Mouse (Mus musculus) left cerebral cortex, adult 6 months (tissue): ENCODE measurements around the gene Naa20. TPM values are rescaled to one million over a fixed set of nuclear protein-coding genes. Genes with fewer than 3 reads are reported as not detected.

Experiments used
- long read RNA-seq, 2 experiments: library from polyadenylated mRNA; unstranded; transcript quantifications; one replicate each; pipeline ENCODE4 v2.0.0; 2019 to 2020
- polyA plus RNA-seq: library from polyadenylated mRNA; unstranded; fragments of <200 nt; fragmentation: Nextera tagmentation; gene quantifications from 2 replicates; pipeline ENCODE4 v1.2.3, GENCODE M21; 2021

Gene Naa20
- polyA plus RNA-seq, result 141 and 169 TPM in 2 replicates
- long read RNA-seq, experiment 1, transcript Naa20-202 (6 exons, 1,142 nt), result major isoform, 143 of 189 reads
- long read RNA-seq, experiment 1, transcript Naa20-201 (6 exons, 1,172 nt), result minor isoform, 19 of 189 reads
- long read RNA-seq, experiment 1, partial matches to known transcripts, result 3 of 189 reads
- long read RNA-seq, experiment 1, other reads (novel, unspliced or antisense), result 24 of 189 reads
- long read RNA-seq, experiment 2, transcript Naa20-201 (6 exons, 1,172 nt), result minor isoform, 8 of 144 reads
- long read RNA-seq, experiment 2, transcript Naa20-202 (6 exons, 1,142 nt), result major isoform, 109 of 144 reads
- long read RNA-seq, experiment 2, partial matches to known transcripts, result 9 of 144 reads
- long read RNA-seq, experiment 2, other reads (novel, unspliced or antisense), result 17 of 144 reads

DNA sequence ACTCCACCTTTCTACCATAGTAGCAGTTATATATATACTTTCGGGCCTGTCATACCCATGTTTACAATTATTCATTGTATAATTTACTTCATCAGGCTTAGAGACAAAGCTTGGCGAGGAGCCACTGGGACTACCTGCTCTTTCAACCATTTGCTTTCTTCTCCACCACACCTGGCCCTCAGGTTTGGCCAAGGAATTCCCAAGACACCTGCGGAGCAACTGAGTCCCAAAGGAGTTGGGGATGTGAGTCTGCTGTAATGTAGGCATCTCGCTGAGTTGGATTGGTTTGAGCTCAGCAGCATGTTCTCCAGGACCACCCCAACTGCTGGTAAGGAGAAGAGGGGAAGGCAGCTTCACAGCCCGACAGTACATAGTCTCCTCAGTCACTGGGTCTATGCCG, at the start of gene Naa20:
TSS of gene Naa20 (plus strand) at position 239 of the 400 bp plus-strand sequence.

DNA sequence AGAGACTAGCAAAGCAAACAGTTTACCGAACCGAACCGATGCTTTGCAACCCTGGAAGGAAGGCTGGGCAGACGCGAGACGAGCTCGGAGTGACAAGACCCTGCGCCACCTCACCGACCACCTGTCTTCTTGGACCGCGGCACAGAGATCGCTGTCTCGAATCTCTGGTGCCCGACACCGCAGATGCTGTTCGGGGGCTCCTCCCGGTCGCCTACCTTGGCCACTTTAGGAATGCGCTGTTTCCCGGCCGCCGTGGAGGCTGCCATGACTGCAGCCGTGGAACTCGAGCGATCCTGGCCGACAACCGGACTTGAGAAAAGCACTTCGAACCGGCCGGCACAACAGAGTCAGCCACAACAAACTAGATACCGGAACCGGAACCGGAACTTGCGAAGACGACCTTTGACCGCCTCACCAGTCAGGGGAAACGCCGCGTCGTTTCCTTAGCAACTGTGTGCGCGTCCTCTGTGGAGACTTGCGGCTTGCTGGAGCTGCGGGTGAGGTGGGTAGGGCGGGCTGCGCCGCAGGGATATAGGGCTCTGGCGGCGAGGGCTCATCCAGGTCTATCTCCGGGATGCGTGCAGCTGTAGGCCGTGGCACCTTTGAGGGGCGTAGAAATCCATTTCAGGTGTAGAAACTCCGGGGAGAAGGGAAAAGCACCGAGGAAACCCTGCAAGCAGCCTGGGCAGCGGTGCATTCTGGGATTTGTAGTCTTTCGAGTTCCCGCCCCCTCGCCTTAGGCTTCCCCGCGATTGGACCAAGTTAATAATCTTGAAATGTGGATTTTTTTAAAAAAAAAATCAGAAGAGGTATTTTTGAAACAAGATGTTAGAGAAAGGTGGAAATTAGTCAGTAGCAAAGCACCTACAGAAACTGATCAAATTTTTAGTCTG, 32.7 kb downstream of the Naa20 start, which contains the start of the genes Cfap61 and Crnkl1:
TSS of gene Cfap61 (plus strand) at position 446 of the 893 bp plus-strand sequence.
TSS of gene Crnkl1 (minus strand) at position 676 of the 893 bp plus-strand sequence.

Other genes with a start within 250 kb of the Naa20 start
- 9.0 and 13.0 TPM in 2 replicates for gene Rin2, start 226.9 kb upstream of the Naa20 start, polyA plus RNA-seq
- 1.8 and 2.0 TPM in 2 replicates for gene Cfap61, start 32.7 kb downstream of the Naa20 start, polyA plus RNA-seq
- 14.0 and 16.0 TPM in 2 replicates for gene Crnkl1, start 32.9 kb downstream of the Naa20 start, polyA plus RNA-seq